Mouse (Mus musculus): Measurements from ENCODE around the gene Cptp. TPM values are rescaled to one million over a fixed set of nuclear protein-coding genes. Genes with fewer than 3 reads are reported as not detected.

Cptp gene
- total RNA-seq, 2 experiments from 2014 or later = 16.9 to 17.5 TPM

GRCm38 (mm10) chr4:155889316-155889715 lies 20.1 kb upstream of the Cptp start:
- DNase-seq (ENCODE audit: low spot score in 2 of 2) = peak in 1 of 2 experiments; percentile 11

GRCm38 (mm10) chr4:155888181-155888580 lies 18.9 kb upstream of the Cptp start:
- peak in 1 of 2 experiments; percentile 16 for DNase-seq (ENCODE audit: low spot score in 2 of 2)

GRCm38 (mm10) chr4:155887674-155888073 lies 18.4 kb upstream of the Cptp start:
- DNase-seq (ENCODE audit: low spot score in 2 of 2) = no peak

- no peak for DNase-seq (ENCODE audit: low spot score in 2 of 2)
Observed at GRCm38 (mm10) chr4:155886330-155886729, 17.1 kb upstream of the Cptp start.

GRCm38 (mm10) chr4:155883587-155883986 lies 14.3 kb upstream of the Cptp start:
- no peak for DNase-seq (ENCODE audit: low spot score in 2 of 2)

- DNase-seq (ENCODE audit: low spot score in 2 of 2) = peak in 1 of 2 experiments; percentile 17
Observed at GRCm38 (mm10) chr4:155871404-155871803, 2.2 kb upstream of the Cptp start.

GRCm38 (mm10) chr4:155868614-155869298 lies 484 bp downstream of the Cptp start:
- DNase-seq (ENCODE audit: low spot score in 2 of 2) = peak in 1 of 2 experiments; percentile 27

- DNase-seq (ENCODE audit: low spot score in 2 of 2) = no peak
Observed at GRCm38 (mm10) chr4:155863001-155863400, 6.2 kb downstream of the Cptp start, which contains the start of gene Tas1r3. Gene Tas1r3 (minus strand): TSS chr4:155863362.

- DNase-seq (ENCODE audit: low spot score in 2 of 2) = no peak
Observed at GRCm38 (mm10) chr4:155861787-155862186, 7.5 kb downstream of the Cptp start.

- DNase-seq (ENCODE audit: low spot score in 2 of 2) = peak in 1 of 2 experiments; percentile 36
Observed at GRCm38 (mm10) chr4:155859318-155859717, 9.9 kb downstream of the Cptp start.

GRCm38 (mm10) chr4:155856881-155857280 lies 12.4 kb downstream of the Cptp start:
- no peak for DNase-seq (ENCODE audit: low spot score in 2 of 2)

- no peak for DNase-seq (ENCODE audit: low spot score in 2 of 2)
Observed at GRCm38 (mm10) chr4:155856071-155856470, 13.2 kb downstream of the Cptp start.

GRCm38 (mm10) chr4:155854991-155855390 lies 14.2 kb downstream of the Cptp start:
- no peak for DNase-seq (ENCODE audit: low spot score in 2 of 2)

GRCm38 (mm10) chr4:155853421-155853820 lies 15.8 kb downstream of the Cptp start:
- DNase-seq (ENCODE audit: low spot score in 2 of 2) = no peak

GRCm38 (mm10) chr4:155851951-155852411 lies 17.3 kb downstream of the Cptp start:
- no peak for DNase-seq (ENCODE audit: low spot score in 2 of 2)

- DNase-seq (ENCODE audit: low spot score in 2 of 2) = no peak
Observed at GRCm38 (mm10) chr4:155851368-155851767, 17.9 kb downstream of the Cptp start.

- no peak for DNase-seq (ENCODE audit: low spot score in 2 of 2)
Observed at GRCm38 (mm10) chr4:155849792-155850451, 19.3 kb downstream of the Cptp start.

- DNase-seq (ENCODE audit: low spot score in 2 of 2) = no peak
Observed at GRCm38 (mm10) chr4:155849391-155849790, 19.8 kb downstream of the Cptp start.

- no peak for DNase-seq (ENCODE audit: low spot score in 2 of 2)
Observed at GRCm38 (mm10) chr4:155848434-155849095, 20.7 kb downstream of the Cptp start.

GRCm38 (mm10) chr4:155847591-155848352 lies 21.5 kb downstream of the Cptp start:
- peak in 1 of 2 experiments; percentile 46 for DNase-seq (ENCODE audit: low spot score in 2 of 2)
